Mouse (Mus musculus) hindbrain, embryonic 15.5 days (tissue): Measurements from ENCODE around the gene Dchs2. TPM values are rescaled to one million over a fixed set of nuclear protein-coding genes. Genes with fewer than 3 reads are reported as not detected.
A peak's percentile ranks its signal among the peaks of the same experiment; 100 is the strongest.

Experiments used
- ATAC-seq: fragments of 200-750 bp; cut with Nextera tagmentation; 2 replicates; pipeline ENCODE4 v1.8.0; 2017; ENCODE audit warnings: low read depth, moderate number of reproducible peaks, moderate TSS enrichment; ENCODE audit not compliant: low FRiP score
- H3K27ac ChIP-seq: fragments of 300-500 bp; sonication (generic); replicated peaks from 2 replicates; pipeline ENCODE4 v1.5.1; 2015; ENCODE audit warnings: mild to moderate bottlenecking, inconsistent platforms
- H3K27me3 ChIP-seq: fragments of 300-500 bp; sonication (generic); 2 replicates; pipeline ENCODE4 v1.6.1; 2015; ENCODE audit warnings: control low read depth, inconsistent platforms
- H3K36me3 ChIP-seq: fragments of 300-500 bp; sonication (generic); 2 replicates; pipeline ENCODE4 v1.6.1; 2015; ENCODE audit warnings: control low read depth, inconsistent platforms
- H3K4me1 ChIP-seq: fragments of 300-500 bp; sonication (generic); replicated peaks from 2 replicates; pipeline ENCODE4 v1.6.1; 2015; ENCODE audit warnings: control low read depth, inconsistent platforms
- H3K4me2 ChIP-seq: fragments of 300-500 bp; sonication (generic); 2 replicates; pipeline ENCODE4 v1.6.1; 2015; ENCODE audit warnings: moderate library complexity, mild to moderate bottlenecking, inconsistent platforms
- H3K4me3 ChIP-seq: fragments of 300-500 bp; sonication (generic); 2 replicates; pipeline ENCODE4 v1.5.1; 2015; ENCODE audit warnings: mild to moderate bottlenecking, inconsistent platforms
- H3K9ac ChIP-seq: fragments of 300-500 bp; sonication (generic); 2 replicates; pipeline ENCODE4 v1.6.1; 2015; ENCODE audit warnings: inconsistent platforms
- H3K9me3 ChIP-seq: fragments of 300-500 bp; sonication (generic); 2 replicates; pipeline ENCODE4 v1.6.1; 2016; ENCODE audit warnings: control low read depth, inconsistent platforms
- WGBS: fragments of 180-500 bp; shearing (Covaris S2); methylation state at CpG from one replicate; pipeline ENCODE4 v1.1.7; 2015; 5-methylcytosine and 5-hydroxymethylcytosine counted together
- polyA plus RNA-seq: library from polyadenylated mRNA; unstranded; fragments of >200 nt; fragmentation: Nextera tagmentation; extraction: Ambion mirVana; gene quantifications from 2 replicates; pipeline ENCODE4 v1.2.1, GENCODE M21; 2015

Dchs2 gene
- polyA plus RNA-seq: 0.97 and 1.1 TPM in 2 replicates

DNA sequence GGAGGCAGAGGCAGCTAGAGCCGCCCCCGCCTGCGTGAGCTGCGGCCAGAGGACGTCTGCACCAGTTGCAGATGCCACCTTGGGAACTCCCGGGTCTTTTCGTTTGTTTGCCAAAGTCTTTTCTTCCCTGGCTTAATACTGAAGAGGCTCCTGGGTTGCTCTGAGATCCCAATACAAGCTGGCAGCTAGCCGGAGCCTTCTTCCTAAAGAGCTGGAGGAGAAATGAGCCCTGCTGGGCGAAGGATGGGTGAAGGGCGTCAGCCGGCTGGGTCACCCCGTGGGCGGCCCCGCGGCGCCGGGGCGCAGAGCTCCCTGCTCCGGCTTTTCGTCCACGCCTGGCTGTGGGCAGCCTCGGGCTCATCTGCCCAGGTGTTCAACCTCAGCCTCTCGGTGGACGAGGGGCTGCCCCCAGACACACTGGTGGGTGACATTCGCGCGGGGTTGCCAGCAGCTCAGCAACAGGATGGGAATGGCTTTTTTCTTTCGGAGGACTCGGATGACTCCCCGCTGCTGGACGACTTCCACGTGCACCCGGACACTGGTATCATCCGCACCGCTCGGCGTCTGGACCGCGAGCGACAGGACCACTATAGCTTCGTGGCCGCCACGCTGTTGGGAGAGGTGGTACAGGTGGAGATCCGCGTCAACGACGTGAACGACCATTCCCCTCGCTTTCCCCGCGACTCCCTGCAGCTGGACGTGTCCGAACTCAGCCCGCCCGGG, at the start of gene Dchs2:
Gene Dchs2, plus strand, starts transcription at position 223 of the 723 bp plus-strand sequence.
- Histone ChIP-seq H3K36me3 (no peaks in the 10 kb centered on the region), H3K9ac (peak within 1 kb of the TSS; percentile 48), H3K4me2 (peak within 1 kb of the TSS; percentile 92), H3K27me3 (peaks cover 32% of the 10 kb centered on the region), H3K4me3 (peak within 1 kb of the TSS; percentile 61), H3K9me3 (no peaks in the 10 kb centered on the region), H3K27ac (peak within 1 kb of the TSS; percentile 54), H3K4me1 (peaks cover 34% of the 10 kb centered on the region)
- under 1% methylated on average over 55 of the region's 55 CpGs for WGBS
- ATAC-seq: peak; percentile 62; the same call in 1 of the 2 replicates

DNA sequence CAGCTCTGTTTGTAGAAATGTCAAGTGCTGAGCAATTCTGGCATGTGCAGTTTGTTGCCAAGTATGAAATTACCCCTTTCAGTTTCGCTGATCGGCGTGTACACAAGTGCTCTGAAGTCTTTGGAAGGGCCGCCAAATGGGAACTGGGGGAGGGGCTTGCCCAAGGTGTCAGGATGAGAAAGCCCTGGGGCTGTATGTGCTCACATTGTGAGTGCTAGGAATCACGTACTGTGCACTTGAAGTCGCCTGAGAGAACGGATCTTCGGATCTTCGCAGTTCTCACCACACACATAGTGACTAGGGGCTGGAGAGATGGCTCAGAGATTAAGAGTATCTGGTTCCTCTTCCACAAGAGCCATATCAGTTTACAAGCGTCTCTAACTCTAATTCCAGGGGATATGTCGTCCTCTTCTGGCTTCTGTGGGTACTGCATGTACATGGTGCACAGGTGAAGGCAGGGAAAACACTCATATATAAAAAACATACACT, 47.1 kb upstream of the Dchs2 start:
- peak overlapping the region; percentile 24 for H3K4me3 ChIP-seq
- H3K4me1 ChIP-seq: peaks cover 3% of the 10 kb centered on the region; the same call in 1 of the 2 replicates
- no peak overlapping the region for H3K27ac ChIP-seq
- H3K9ac ChIP-seq: 0 out of 2 replicates have a peak overlapping the region, but pooled peaks have one; percentile 16
- no peaks in the 10 kb centered on the region for H3K36me3 ChIP-seq
- WGBS: 8% methylated on average over 11 of the region's 11 CpGs
- peak; percentile 69 for ATAC-seq
- H3K9me3 ChIP-seq: no peaks in the 10 kb centered on the region
- H3K4me2 ChIP-seq: peak overlapping the region; percentile 52
- H3K27me3 ChIP-seq: no peaks in the 10 kb centered on the region

DNA sequence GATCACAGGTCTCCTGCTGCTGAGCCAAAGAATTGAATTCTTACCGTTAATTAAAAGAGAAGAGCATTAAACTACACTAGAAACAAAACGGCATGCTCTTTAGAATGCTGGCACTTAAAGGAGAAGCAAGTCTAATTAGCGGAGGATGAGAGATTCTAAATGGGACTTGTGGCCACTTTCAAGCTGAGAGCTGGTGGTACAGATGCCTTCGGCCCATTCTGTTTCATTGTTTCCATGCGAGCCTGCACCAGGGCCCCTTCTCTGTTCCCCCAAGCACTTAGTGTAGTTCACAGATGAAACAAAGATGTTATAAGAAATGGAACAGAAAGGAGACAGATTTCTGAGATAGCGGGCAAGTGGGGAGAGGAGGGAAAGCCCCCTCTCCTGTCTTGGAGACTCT, 30.2 kb upstream of the Dchs2 start:
- no peak for ATAC-seq
- Histone ChIP-seq H3K4me2 (peak overlapping the region; percentile 56; the same call in 1 of the 2 replicates), H3K27me3 (no peaks in the 10 kb centered on the region), H3K9ac (no peak overlapping the region), H3K4me3 (no peak overlapping the region), H3K36me3 (no peaks in the 10 kb centered on the region), H3K4me1 (peaks cover 28% of the 10 kb centered on the region), H3K27ac (no peak overlapping the region), H3K9me3 (no peaks in the 10 kb centered on the region)
- WGBS: 22% methylated on average over 6 of the region's 6 CpGs

DNA sequence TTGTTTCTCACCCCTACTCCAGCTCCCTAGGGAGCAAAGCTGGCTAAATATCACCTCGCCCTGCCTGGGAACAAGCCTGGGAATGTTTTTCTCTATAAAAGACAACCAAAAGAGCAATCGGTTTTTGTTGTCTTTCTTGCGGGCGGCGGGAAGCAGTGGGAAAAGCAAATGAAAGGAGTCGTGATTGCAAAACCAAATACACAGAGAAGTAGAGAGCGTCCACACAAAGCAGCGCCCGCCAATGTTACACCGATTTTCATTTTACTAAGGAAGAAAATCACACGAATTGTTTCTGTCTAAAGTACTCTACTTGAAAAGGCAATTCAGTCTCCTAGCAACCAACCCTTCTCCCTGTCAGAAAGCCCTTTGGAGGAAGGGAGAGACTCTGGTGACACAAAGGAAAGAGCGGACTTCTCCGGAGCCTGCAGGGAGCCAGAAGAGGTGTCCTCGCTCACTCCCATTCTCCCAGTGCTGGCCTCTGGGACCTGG, 29.2 kb upstream of the Dchs2 start:
- H3K27ac ChIP-seq: peak overlapping the region; percentile 75
- H3K4me2 ChIP-seq: peak overlapping the region; percentile 56
- no peaks in the 10 kb centered on the region for H3K27me3 ChIP-seq
- peak overlapping the region; percentile 32 for H3K9ac ChIP-seq
- WGBS: 2% methylated on average over 14 of the region's 14 CpGs
- H3K4me3 ChIP-seq: peak overlapping the region; percentile 31
- no peaks in the 10 kb centered on the region for H3K36me3 ChIP-seq
- H3K9me3 ChIP-seq: no peaks in the 10 kb centered on the region
- peaks cover 28% of the 10 kb centered on the region for H3K4me1 ChIP-seq
- ATAC-seq: peak; percentile 85

DNA sequence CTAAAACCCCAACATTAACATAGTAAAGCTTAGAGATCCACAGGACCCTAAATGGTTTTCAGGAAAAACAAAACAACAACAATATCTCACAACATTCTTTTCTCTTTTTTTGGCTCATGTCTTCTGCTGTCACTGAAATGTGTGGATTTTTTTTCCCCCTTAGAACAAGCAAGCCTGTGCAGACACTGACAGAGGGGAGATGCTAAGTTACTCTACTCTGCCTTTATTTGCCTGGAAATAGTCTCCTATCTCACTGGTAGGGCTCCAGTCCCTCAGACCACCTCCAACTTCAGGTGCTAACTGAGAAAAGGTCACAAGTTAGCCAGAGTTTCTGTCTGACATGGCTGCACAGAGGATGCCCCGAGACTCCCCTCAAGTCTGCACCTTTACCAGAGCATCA, 28.6 kb upstream of the Dchs2 start:
- WGBS: 74% methylated on average over 1 of the region's 1 CpGs
- H3K4me2 ChIP-seq: peak overlapping the region; percentile 56
- no peaks in the 10 kb centered on the region for H3K36me3 ChIP-seq
- H3K9ac ChIP-seq: peak overlapping the region; percentile 32
- H3K9me3 ChIP-seq: no peaks in the 10 kb centered on the region
- peak overlapping the region; percentile 75 for H3K27ac ChIP-seq
- 0 out of 2 replicates have a peak, but pooled peaks have one; percentile 32 for ATAC-seq
- peaks cover 28% of the 10 kb centered on the region for H3K4me1 ChIP-seq
- H3K4me3 ChIP-seq: peak overlapping the region; percentile 31
- H3K27me3 ChIP-seq: no peaks in the 10 kb centered on the region

DNA sequence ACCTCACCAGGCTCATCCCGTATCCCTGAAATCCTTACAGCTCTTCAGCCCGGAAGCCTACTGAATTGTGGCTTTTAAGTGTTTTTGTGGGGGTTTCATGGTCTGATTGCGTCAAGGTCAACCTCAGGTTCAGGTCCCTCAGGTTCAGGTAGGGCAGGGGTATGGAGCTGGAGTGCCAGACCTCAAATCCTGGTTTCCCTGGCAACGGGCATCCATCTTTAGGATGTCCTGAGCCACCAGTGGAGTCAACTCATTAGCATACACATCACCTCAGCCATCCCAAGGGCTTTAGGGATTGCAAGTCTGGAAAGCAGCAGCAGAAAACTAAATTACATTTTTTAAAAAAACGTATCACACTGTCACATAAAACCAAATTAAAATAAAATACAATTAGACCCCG, 28.1 kb upstream of the Dchs2 start:
- Histone ChIP-seq H3K27ac (peak overlapping the region; percentile 75; the same call in 1 of the 2 replicates), H3K4me1 (peaks cover 28% of the 10 kb centered on the region), H3K4me3 (no peak overlapping the region), H3K9ac (no peak overlapping the region), H3K36me3 (no peaks in the 10 kb centered on the region), H3K27me3 (no peaks in the 10 kb centered on the region), H3K4me2 (peak overlapping the region; percentile 56; the same call in 1 of the 2 replicates), H3K9me3 (no peaks in the 10 kb centered on the region)
- no peak for ATAC-seq
- 38% methylated on average over 6 of the region's 6 CpGs for WGBS

DNA sequence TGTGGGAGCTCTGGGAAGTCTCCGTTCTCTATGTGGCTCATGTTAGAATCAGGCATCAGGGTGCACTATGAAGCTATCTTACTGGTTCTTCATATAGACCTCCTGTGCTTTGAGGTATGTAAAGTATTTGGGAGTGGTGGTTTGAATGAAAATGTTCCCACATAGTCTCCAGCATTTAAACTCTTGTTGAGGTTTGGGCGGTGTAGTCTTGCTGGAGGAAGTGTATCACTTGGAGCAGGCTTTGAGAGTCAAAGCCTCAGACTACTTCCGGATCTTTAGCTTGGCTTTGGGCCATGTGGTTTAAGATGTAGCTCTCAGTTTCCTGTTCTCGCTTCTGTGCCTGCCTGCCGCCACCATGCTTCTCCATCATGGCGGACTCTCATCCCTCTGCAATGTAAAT, 25.5 kb upstream of the Dchs2 start:
- no peak overlapping the region for H3K4me2 ChIP-seq
- H3K4me1 ChIP-seq: peaks cover 28% of the 10 kb centered on the region
- no peak overlapping the region for H3K4me3 ChIP-seq
- ATAC-seq: no peak
- no peak overlapping the region for H3K27ac ChIP-seq
- no peaks in the 10 kb centered on the region for H3K27me3 ChIP-seq
- WGBS: 94% methylated on average over 6 of the region's 6 CpGs
- H3K9me3 ChIP-seq: no peaks in the 10 kb centered on the region
- no peak overlapping the region for H3K9ac ChIP-seq
- H3K36me3 ChIP-seq: no peaks in the 10 kb centered on the region

DNA sequence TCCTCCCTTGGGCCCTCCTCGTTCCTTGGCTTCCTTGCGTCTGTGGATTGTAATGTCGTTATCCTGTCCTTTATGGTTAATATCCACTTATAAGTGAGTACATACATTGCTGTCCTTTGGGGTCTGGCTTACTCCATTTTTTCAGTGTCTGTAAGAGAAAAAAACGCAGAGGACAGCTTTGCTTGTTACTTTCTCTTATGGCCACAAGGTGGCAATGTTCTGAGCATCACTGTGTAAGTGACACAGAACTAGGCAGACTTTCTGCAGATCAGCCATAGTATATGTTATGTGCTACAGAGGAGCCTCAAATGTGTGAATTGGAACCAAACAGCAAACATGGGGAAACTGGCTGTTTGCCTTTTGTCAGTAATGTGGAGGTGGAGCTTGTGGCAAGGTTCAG, 17.6 kb upstream of the Dchs2 start:
- Histone ChIP-seq H3K27me3 (no peaks in the 10 kb centered on the region), H3K4me3 (no peak overlapping the region), H3K9ac (no peak overlapping the region), H3K9me3 (no peaks in the 10 kb centered on the region), H3K36me3 (no peaks in the 10 kb centered on the region), H3K4me1 (peaks cover 22% of the 10 kb centered on the region), H3K27ac (no peak overlapping the region), H3K4me2 (no peak overlapping the region)
- WGBS: 24% methylated on average over 4 of the region's 4 CpGs
- ATAC-seq: peak; percentile 79

DNA sequence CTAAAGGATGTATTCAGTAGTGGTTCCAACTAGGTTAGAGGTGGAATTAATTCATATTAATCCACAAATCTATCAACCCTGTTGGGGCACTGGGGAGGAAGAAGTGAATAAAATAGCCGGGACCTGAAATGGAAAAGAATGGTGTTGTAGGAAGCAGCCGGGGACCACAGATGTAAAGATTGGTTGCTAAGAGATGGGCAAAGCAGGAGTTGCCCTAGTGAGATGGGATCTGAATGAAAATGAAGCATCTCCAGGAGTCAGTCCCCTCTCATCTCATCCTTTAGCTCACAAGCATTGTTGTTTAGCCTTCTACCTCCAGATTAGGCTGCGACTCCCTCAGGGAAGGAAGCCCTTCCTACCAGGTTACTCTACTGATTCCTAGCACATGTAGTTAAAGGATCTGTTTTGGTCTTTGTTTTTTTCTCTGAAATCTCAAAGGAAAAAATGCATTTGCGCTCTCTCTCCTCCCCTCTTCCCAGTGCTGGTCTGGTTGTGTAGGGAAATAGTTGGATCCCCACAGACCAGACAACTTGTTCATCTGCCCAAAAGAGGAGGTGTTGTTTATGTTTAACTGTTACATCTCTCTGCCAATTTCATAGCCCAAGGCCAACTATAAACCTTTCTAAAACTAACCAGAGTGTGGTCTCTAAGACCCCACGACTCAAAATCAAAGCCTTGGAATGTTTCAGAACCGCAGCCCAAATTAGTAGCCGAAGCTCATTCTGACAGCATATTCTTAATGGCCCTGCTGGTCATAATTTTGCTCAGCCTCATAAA, 16.1 kb upstream of the Dchs2 start:
- no peak for ATAC-seq
- no peak overlapping the region for H3K4me3 ChIP-seq

DNA sequence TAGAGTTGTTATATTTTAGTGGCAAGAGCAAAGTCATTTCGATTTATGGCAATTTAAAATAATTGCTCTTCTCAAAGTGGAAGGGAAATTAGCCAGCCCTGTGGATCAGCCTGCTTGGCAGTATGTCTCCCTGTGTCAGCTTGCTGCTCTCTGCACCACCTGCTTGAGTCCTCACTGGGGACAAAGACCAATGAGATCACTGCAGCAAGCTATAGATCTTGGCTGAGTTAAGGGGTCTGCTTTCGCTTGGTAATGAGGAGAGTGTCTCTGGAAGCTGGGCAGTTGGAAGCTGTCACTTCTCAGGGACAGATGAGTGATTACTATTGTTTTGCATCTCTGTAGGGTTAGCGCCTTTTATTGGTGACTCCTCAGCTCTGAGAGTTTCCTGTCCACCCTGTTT, 14.9 kb upstream of the Dchs2 start:
- no peaks in the 10 kb centered on the region for H3K36me3 ChIP-seq
- ATAC-seq: peak; percentile 60; the same call in 1 of the 2 replicates
- no peaks in the 10 kb centered on the region for H3K9me3 ChIP-seq
- H3K4me2 ChIP-seq: no peak overlapping the region
- no peak overlapping the region for H3K9ac ChIP-seq
- no peaks in the 10 kb centered on the region for H3K27me3 ChIP-seq
- H3K4me1 ChIP-seq: peaks cover 22% of the 10 kb centered on the region
- H3K27ac ChIP-seq: no peak overlapping the region
- WGBS: 13% methylated on average over 3 of the region's 3 CpGs
- no peak overlapping the region for H3K4me3 ChIP-seq

More for the DNA sequence above, 16.1 kb upstream of the Dchs2 start:
- Histone ChIP-seq H3K9me3 (no peaks in the 10 kb centered on the region), H3K4me2 (no peak overlapping the region), H3K27ac (no peak overlapping the region), H3K27me3 (no peaks in the 10 kb centered on the region), H3K9ac (no peak overlapping the region), H3K4me1 (peaks cover 22% of the 10 kb centered on the region), H3K36me3 (no peaks in the 10 kb centered on the region)
- 18% methylated on average over 7 of the region's 7 CpGs for WGBS

DNA sequence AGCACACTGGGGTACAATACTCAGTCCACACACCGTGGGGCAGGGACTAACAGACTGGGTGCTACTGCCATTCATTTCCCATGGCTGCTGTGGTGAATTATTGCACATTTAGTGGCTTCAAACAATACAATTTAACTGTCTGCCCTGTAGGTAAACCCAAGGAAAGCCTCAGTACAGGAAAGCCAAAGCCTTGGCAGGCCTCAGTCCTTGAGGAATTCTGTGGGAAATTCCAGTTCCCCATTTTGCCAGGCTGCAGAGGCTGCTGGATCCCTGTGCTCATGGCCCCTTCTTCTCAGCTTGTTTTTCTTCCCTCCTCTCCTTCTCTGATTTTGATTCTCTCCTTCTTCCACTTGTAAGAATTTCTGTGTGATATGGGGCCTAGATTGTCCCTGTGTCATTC, 12.8 kb upstream of the Dchs2 start:
- Histone ChIP-seq H3K36me3 (no peaks in the 10 kb centered on the region), H3K4me1 (peaks cover 22% of the 10 kb centered on the region), H3K4me2 (no peak overlapping the region), H3K27ac (no peak overlapping the region), H3K9me3 (no peaks in the 10 kb centered on the region), H3K4me3 (no peak overlapping the region), H3K9ac (no peak overlapping the region), H3K27me3 (no peaks in the 10 kb centered on the region)
- no peak for ATAC-seq
- WGBS: 35% methylated on average over 1 of the region's 1 CpGs

DNA sequence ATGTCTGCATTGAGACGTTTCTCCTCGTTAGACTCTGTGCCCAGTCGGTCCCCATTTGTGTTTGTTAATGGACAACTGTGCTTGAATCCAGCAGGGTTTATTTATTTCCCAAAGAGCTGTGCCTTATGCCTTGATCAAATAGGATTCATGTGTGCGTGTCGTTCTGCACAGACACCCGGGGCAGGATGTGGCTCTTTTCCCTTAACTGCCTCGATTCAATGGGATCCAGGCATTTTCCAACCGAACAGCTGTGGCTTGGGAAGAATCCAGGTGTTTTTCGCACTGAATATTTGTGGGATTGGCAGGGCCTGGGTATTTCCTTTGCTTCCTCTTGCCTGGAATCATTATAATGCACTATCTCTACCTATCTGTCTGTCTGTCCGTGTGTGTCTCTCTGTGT, 10.2 kb upstream of the Dchs2 start:
- Histone ChIP-seq H3K4me3 (no peak overlapping the region), H3K4me2 (no peak overlapping the region), H3K27me3 (no peaks in the 10 kb centered on the region), H3K9me3 (no peaks in the 10 kb centered on the region), H3K27ac (no peak overlapping the region), H3K4me1 (peaks cover 8% of the 10 kb centered on the region), H3K36me3 (no peaks in the 10 kb centered on the region), H3K9ac (no peak overlapping the region)
- ATAC-seq: no peak
- 65% methylated on average over 10 of the region's 10 CpGs for WGBS
